Mouse (Mus musculus) monocyte, adult 2 months (primary cell): ENCODE measurements around the gene Fhit.

Experiments
- DNase-seq, 2 experiments: peaks; one replicate each; pipeline ENCODE4 v3.0.0; 2022; ENCODE audit warnings: low spot score in 2 of 2, low read depth in 1 of 2

Fhit gene

GRCm38 (mm10) chr14:10367783-10368680 lies 793.8 kb downstream of the Fhit start:
- no peak for DNase-seq

- no peak for DNase-seq
Measured at GRCm38 (mm10) chr14:10366808-10367207, 795.0 kb downstream of the Fhit start.

GRCm38 (mm10) chr14:10364281-10364680 lies 797.6 kb downstream of the Fhit start:
- no peak for DNase-seq

GRCm38 (mm10) chr14:10363306-10363705 lies 798.5 kb downstream of the Fhit start:
- no peak for DNase-seq

- no peak for DNase-seq
Measured at GRCm38 (mm10) chr14:10345905-10346304, 815.9 kb downstream of the Fhit start.

GRCm38 (mm10) chr14:10344064-10344463 lies 817.8 kb downstream of the Fhit start:
- DNase-seq = no peak

GRCm38 (mm10) chr14:10316764-10317163 lies 845.1 kb downstream of the Fhit start:
- DNase-seq = no peak

- DNase-seq = no peak
Measured at GRCm38 (mm10) chr14:10312190-10312589, 849.6 kb downstream of the Fhit start.

GRCm38 (mm10) chr14:10305286-10305685 lies 856.5 kb downstream of the Fhit start:
- DNase-seq = no peak

GRCm38 (mm10) chr14:10301497-10301896 lies 860.3 kb downstream of the Fhit start:
- DNase-seq = no peak

GRCm38 (mm10) chr14:10300914-10301313 lies 860.9 kb downstream of the Fhit start:
- no peak for DNase-seq

GRCm38 (mm10) chr14:10299030-10299429 lies 862.8 kb downstream of the Fhit start:
- DNase-seq = no peak

GRCm38 (mm10) chr14:10289043-10289442 lies 872.8 kb downstream of the Fhit start:
- no peak for DNase-seq

- DNase-seq = no peak
Measured at GRCm38 (mm10) chr14:10286027-10286426, 875.8 kb downstream of the Fhit start.

- DNase-seq = no peak
Measured at GRCm38 (mm10) chr14:10228708-10229107, 933.1 kb downstream of the Fhit start.

- DNase-seq = no peak
Measured at GRCm38 (mm10) chr14:10221847-10222246, 940.0 kb downstream of the Fhit start.

- DNase-seq = no peak
Measured at GRCm38 (mm10) chr14:10213216-10213615, 948.6 kb downstream of the Fhit start.

GRCm38 (mm10) chr14:10211184-10211583 lies 950.7 kb downstream of the Fhit start:
- no peak for DNase-seq

- no peak for DNase-seq
Measured at GRCm38 (mm10) chr14:10209007-10209406, 952.8 kb downstream of the Fhit start.

- no peak for DNase-seq
Measured at GRCm38 (mm10) chr14:10205699-10206098, 956.1 kb downstream of the Fhit start.

- no peak for DNase-seq
Measured at GRCm38 (mm10) chr14:10205290-10205689, 956.5 kb downstream of the Fhit start.

GRCm38 (mm10) chr14:10194130-10194529 lies 967.7 kb downstream of the Fhit start:
- no peak for DNase-seq

- DNase-seq = no peak
Measured at GRCm38 (mm10) chr14:10171761-10172160, 990.1 kb downstream of the Fhit start.
